Mouse (Mus musculus): ENCODE data around the gene Rnase11.

The Rnase11 gene

DNA sequence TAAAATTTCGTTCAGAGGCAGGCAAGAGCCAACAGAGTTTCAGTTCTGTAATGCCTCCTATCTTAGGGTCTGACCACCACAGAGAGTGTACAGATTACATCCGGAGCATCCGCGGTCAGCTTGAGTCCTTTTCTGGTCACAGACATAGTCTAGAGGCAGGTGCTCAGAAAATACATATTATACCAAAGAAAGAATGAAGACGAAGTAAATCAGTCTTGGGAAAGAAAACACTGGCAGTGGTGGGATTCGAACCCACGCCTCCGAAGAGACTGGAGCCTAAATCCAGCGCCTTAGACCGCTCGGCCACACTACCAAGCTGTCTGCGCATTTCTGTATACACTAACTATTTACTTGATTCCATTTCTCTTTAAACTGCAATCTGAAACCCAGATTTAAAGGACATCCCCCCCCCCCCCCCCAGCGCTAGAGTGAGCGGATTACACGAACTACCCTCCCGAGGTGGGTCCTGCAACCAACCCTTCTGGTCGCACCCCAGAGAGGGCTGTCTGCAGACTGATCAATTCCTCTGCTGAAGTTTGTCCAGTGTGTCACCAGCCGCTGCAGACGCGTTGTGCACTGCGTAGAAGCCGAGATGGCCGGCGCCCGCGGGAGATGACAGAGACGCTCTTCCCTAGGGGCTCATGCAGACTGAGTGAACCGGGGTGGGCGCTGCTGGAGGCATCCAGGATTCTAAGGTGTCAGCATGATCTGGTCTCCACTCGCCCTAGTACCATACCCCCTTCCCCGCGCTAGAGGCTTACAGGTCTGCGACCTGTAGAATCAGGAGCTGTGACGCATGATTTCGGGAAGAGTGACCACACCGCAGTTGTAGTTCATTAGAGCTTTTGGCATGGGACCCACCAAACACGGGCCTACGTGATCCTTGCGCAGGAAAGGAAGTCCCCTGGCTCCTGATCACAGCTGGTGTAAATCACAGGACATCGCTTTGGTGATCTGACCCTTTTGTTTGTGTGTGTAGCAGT is 32.9 kb upstream of the Rnase11 start:
- CTCF ChIA-PET, result interaction anchor here (0.8 to 1.4 kb wide), 2 partner anchors 16 to 18 kb away, joined by 4 to 5 read pairs; no protein-coding TSS in a partner anchor

GRCm38 (mm10) chr14:51081035-51081434 is 31.1 kb upstream of the Rnase11 start:
- CTCF ChIA-PET, result interaction anchor here (0.5 kb wide), 1 partner anchor 157 kb away, joined by 6 read pairs; no protein-coding TSS in a partner anchor

GRCm38 (mm10) chr14:51079180-51079579 is 29.2 kb upstream of the Rnase11 start:
- CTCF ChIA-PET, result no interaction called here

- CTCF ChIA-PET, result no interaction called here
Observed at GRCm38 (mm10) chr14:51074335-51074734, 24.4 kb upstream of the Rnase11 start, which contains the start of gene Olfr750. Gene Olfr750 (minus strand): TSS chr14:51074435.

GRCm38 (mm10) chr14:51069617-51070016 is 19.7 kb upstream of the Rnase11 start:
- CTCF ChIA-PET, result no interaction called here

DNA sequence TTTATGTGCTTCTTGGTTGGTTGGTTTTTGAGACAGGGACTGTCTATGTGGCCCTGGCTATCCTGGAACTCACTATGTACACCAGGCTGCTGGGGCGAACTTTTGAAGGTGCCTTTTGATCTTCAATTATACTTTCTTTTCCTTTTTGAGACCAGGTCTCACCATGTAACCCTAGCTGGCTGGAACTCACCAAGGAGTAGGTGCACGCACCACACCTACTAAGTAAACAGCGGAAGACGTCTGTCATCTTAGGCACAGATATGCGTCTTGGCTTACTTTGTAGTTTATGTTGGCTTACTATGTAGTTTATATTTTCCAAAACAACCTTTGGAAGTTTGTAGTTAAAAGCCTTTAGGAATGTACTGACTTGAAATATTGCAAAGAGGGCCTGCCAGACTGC is 19.0 kb upstream of the Rnase11 start:
- CTCF ChIA-PET, result no interaction called here

DNA sequence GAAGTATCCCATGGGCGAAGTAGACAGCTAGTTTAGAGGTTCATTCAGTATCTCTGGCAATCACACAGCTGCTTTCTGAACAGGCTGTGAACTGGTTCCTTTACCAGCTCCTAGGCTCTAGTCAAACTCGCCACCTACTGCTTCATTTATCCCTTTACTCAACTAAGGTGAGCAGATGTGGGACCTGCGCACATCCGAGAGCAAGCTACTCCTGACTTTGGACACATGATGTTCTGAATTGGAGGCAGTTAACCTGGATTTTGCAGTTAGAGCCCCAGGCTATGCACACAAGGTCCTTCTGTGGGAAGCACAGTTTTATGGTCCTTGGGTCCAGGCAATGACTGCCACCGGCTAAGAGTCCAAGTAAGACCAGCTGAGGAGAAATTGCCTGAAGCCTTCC is 10.8 kb upstream of the Rnase11 start:
- CTCF ChIA-PET, result no interaction called here

DNA sequence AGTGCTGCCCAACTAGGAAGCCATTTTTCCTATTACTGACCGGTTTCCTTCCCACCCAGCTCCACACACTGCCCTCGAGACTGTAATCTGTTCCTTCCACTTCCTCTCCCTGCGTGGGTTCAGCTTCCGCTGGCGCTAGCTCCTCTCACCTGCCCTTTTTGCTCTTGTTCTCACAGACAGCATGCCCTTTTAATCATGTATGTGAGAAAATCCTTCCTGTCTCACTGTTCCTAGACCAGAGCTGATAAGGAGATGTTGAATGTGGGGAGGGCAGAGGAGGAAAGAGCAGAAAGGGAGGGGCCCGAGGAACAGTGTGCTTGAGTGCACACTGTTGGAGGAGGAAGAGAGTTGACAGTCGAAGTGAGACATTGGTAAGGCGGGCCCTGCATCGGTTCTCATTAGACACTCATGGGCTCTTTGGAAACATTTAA is 7.5 kb upstream of the Rnase11 start, which contains the start of gene Rnase12:
TSS of gene Rnase12 (minus strand) at position 261 of the 431 bp plus-strand sequence.
- CTCF ChIA-PET, result no interaction called here

GRCm38 (mm10) chr14:51054243-51055237 is 4.6 kb upstream of the Rnase11 start:
- CTCF ChIA-PET, result interaction anchor here (0.9 kb wide), 1 partner anchor 34 kb away, joined by 4 read pairs; no protein-coding TSS in a partner anchor

DNA sequence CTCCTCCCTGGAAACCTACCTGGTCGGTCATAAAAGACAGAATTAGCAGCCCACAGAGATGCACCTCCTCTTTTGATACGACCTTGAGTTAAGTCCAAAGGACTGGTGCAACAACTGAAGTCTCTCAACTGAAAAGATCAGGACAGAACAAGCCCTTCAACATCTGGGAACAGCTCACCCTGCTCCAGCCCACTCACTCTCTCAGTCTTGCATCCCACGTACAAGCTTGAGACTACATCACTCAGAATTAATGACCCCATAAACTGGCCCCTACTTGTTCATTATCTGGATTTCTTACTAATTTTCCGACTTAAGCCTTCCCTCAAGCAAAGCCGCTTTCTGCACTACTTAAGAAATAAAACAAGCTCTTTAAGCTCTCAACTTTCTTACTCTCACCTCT is 3.2 kb upstream of the Rnase11 start:
- CTCF ChIA-PET, result no interaction called here

DNA sequence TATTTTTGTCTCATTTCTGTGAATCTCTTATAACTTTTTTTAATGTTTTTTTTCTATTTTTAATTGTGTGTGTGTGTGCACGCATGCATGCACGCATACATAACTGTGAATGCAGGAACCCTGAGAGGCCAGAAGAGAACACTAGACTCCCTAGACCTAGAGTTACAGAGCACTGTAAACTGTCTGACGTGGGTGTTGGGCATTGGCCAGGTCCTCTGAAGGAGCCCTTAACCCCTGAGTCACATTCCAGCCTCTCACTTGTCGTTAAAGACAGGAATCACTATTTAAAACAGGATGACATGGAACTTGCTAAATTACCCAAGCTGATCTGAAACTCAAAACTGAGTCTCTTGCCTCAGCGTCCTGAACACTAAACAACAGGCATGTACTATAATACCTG is 2.0 kb upstream of the Rnase11 start:
- CTCF ChIA-PET, result no interaction called here

DNA sequence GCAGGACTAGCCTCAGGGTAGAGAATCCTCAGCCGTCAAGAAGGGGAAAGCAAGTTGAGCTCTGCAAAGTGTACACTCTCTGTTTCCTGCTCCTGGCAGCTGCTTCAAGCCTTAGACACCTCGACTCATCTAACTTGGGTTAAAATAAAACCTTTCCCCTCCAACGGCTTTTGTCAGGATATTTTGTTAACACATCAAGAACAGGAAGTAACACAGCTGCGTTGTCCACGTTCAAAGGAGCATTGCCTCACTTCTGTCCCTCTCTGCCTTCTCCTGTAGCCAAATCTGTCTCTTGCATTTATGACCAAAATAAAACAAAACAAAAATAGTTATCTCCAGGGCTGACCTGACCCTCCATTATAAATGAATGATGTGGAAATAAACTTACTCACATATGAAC is 2.1 kb downstream of the Rnase11 start:
- CTCF ChIA-PET, result no interaction called here

DNA sequence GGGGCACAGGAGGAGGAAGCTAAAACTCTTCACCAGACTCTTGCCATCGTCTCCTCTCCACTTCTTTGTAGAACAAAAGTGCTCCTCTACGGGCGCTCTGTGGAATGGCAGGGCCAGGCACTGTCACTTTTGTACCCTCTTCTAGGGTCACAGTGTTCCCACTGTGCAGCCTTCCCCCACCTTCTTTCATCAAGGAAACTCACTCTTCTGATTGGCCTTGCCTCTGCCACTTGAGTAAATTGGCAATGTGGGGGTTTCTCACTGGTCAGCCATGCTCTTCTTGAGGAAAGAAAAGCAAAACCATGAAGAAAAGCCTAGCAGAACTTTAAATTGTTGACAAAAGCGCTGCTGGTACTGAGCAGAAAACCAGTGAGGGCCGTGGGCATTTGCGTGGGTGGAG is 8.2 kb downstream of the Rnase11 start, which contains the start of gene Rnase9:
TSS of gene Rnase9 (minus strand) at position 101 of the 400 bp plus-strand sequence.
- CTCF ChIA-PET, result no interaction called here

DNA sequence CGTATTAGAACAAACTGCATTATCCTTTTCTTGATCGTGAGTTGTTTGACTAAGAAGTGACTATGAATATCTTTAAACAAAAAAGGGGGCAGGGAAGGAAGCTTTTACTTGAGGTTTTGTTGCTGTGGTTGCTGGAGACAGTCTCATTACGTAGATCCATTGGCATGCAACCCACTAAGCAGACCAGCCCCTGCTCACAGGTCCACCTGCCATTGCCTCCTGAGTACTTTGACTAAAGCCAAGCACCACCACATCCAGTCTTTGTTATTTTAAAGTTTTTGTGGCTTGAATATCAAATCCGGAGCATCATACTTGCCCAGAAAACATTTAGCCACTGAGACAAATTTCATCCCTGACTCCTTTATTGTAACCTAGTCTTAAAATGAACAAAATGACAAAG is 13.7 kb downstream of the Rnase11 start:
- CTCF ChIA-PET, result no interaction called here

DNA sequence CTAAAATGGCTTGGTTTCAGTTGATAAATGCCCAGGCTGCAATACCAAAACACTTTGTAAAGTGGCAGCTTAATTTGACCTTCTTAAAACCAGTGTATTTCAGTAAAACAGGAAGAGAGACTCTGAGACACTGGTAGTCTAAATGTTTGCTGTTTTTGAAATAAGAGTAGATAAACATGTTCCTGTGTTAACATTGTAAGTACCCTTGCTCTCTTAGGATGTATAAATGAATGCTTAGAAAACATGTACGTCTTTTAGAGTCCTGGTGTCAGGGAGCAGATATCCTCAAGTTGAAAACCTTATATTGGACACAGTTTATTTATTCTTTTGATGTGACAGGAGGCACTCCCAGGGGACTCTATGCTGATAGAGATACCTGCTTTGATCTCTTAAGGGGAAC is 14.8 kb downstream of the Rnase11 start:
- CTCF ChIA-PET, result interaction anchor here (0.7 kb wide), 1 partner anchor 229 kb away, joined by 3 read pairs; no protein-coding TSS in a partner anchor

- CTCF ChIA-PET, result interaction anchor here (0.9 to 1.6 kb wide), 3 partner anchors 22 to 36 kb away, joined by 3 to 12 read pairs (median 3); no protein-coding TSS in a partner anchor
Observed at GRCm38 (mm10) chr14:51027387-51028155, 22.4 kb downstream of the Rnase11 start.

DNA sequence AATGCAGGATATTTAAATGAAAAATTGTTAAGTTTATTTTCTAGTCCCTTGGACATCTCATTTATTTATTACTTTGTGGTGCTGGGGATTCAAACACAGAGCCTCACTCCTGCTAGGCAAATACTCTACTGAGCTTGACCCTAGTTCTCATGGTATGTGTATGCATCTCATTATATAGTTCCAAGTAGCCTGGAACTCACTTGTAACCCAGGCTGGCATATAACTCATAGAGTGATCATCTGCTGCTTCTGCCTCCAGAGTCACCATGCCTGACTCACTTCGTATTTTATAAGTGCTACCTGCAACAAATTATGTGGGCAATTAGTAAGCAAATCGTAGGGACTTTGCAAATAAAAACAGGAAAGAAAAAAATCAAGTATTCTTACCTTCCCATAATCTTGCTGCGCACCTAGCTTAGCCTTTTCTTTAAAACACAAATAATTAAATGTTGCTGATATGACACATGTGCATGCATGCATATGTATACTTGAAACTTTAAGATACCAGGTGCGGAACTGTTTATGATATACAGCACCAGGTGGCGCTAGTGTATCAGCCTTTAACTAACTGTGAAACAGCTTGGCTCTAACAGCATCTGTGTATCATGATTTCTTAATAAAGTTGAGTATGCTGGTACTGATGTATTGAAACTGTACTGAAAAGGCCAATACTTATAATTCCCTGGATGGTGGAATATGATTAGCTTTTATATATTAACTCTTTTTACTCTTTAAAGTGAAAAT is 23.4 kb downstream of the Rnase11 start:
- CTCF ChIA-PET, result interaction anchor here (1.4 to 1.6 kb wide), 2 partner anchors 23 to 37 kb away, joined by 3 to 12 read pairs; no protein-coding TSS in a partner anchor

DNA sequence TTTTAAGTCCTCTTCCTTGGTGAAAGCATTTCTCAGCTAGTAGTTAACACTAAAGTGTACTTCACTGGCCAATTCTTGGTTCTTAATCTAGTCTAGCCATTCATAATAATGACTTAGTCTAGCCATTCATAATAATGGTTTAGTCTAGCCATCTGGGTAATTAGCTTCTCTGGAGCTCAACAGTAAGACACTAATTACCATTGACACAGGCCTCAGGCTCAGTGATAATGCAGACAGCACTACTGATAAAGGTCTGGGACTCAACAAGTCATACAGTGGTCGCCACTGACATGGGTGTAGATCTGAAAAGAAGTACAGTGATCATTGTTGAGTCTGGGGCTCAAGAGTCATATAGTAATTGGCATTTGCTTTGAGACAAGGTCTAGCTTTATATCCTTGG is 25.1 kb downstream of the Rnase11 start:
- CTCF ChIA-PET, result interaction anchor here (0.6 to 0.7 kb wide), 2 partner anchors 20 to 42 kb away, joined by 3 read pairs; no protein-coding TSS in a partner anchor

GRCm38 (mm10) chr14:51023457-51023856 is 26.5 kb downstream of the Rnase11 start:
- CTCF ChIA-PET, result no interaction called here

- CTCF ChIA-PET, result no interaction called here
Observed at GRCm38 (mm10) chr14:51017256-51017655, 32.7 kb downstream of the Rnase11 start.
